Mouse (Mus musculus): ENCODE measurements around the gene Acnat2.
"Not testable (repeated sequence)": the region's sequence is repeated elsewhere in the genome, so short reads cannot be mapped to it uniquely, and the experiment has no call there.

Acnat2 gene

DNA sequence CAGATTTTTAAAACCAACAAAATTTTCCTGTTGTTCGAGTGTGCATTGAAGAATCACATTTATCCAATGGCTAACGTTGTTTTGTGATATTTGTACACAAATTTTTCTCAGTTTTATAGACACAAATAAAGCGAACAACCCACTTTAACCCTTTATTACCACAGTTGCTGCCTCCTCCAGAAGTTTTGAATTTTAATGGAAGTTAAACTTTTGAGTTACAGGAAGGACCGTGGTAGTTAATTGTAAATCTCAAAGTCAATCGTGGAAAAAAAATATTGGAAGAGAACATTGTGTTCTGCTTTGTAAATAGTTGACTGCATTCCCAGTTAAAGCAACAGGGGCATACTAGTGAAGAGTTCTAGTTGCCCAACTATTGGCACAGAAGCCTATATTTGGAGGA lies at the start of gene Acnat2:
Gene Acnat2, minus strand, starts transcription at position 195 of the 400 bp plus-strand sequence.
- DNase-seq (ENCODE audit: low spot score in 2 of 2), result not testable (repeated sequence)

DNA sequence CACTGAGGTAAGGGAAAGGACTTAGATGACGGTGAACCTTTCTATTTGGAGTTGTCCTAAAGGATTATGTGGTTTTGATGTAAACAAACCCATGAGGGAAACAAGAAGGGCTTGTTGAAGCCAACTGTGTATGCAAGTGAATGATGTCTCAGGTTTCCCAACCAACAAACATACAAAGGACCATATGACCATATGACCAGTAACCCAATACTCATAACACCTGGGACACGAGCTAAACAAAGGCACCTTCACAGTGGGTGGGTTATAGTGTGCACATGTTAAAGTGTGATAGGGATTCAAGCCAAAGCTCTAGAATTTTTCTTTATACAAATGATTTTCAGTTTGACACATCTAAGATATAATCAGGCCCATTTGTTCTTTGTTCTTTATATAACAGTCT lies 48.2 kb upstream of the Acnat2 start:
- DNase-seq (ENCODE audit: low spot score in 2 of 2), result no peak

DNA sequence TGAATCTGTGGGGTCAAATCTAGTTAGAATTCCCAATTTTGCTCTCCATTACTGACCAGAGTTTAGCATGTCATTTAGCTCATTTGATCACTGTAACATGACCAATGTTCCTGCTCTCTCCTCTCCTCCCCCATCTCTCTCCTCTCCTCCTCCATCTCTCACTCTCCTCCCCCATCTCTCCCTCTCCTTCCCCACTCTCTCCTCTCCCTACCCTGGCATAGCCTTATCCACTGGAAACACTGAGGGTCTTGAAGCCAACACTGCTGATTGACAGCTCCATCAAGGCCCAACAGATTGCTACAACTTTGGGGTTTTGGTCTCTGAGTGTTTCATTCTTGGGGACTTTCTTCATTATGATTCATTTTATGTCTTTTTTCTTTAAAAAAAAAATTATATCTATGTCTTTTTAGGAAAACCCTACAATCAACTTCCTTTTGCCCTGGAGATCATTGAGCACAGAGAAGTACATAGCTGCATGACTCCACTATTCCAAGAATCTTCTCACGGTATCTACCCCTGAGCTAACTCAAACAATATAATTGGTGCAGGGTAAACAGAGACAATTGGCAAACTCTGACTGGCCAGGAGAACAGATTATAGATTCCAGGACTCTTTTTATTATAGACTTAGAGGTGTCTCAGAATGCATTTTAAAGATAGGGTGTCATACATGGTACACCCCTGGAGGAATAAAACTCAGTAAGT lies 44.0 kb upstream of the Acnat2 start:
- DNase-seq (ENCODE audit: low spot score in 2 of 2), result no peak

DNA sequence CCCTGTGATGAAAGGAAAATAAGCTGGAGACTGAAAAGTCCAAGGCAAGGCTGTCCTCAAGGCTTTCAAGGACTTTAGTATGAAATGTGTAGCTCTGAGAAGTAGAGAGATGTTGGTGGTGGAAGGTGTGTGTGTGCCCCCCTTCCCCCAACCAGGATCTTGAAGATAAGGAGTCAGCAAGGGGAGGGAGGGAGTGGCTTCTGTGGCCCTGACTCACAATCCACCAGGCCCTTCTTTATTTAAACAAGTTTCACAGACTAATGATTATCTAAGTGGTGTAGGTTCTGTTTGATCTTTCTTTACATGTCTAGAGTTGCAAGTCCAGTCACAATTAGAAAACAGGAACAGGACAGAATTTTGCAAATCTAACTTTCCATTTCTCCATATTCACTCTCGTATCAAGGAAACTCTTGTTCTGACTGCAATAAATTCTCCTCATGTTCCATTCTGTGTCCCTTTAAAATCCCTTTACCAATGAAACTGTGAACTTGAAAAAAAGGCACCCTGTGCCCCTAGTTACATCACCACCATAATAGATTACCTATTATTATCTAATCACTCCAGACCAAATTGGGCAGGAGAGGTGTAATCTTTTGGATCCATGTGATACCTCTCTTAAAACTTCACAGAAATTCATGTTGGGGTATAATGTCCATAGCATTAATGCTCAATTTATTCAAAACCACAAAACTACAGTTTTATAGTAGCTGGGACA lies 43.3 kb upstream of the Acnat2 start:
- not testable (repeated sequence) for DNase-seq (ENCODE audit: low spot score in 2 of 2)

- not testable (repeated sequence) for DNase-seq (ENCODE audit: low spot score in 2 of 2)
Observed at GRCm38 (mm10) chr4:49436968-49437367, 29.0 kb upstream of the Acnat2 start.

GRCm38 (mm10) chr4:49410151-49410550 lies 2.2 kb upstream of the Acnat2 start:
- not testable (repeated sequence) for DNase-seq (ENCODE audit: low spot score in 2 of 2)

DNA sequence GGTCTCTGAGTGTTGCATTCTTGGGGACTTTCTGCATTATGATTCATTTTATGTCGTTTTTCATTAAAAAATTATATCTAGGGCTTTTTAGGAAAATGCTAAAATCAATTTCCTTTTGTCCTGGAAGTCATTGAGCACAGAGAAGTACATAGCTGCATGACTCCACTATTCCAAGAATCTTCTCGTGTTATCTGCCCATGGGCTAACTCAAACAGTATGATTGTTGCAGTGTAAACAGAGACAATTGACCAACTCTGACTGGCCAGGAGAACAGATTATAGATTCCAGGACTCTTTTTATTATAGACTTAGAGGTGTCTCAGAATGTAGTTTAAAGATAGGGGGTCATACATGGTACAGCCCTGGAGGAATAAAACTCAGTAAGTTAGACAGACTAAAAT lies 21.1 kb downstream of the Acnat2 start:
- DNase-seq (ENCODE audit: low spot score in 2 of 2), result no peak

DNA sequence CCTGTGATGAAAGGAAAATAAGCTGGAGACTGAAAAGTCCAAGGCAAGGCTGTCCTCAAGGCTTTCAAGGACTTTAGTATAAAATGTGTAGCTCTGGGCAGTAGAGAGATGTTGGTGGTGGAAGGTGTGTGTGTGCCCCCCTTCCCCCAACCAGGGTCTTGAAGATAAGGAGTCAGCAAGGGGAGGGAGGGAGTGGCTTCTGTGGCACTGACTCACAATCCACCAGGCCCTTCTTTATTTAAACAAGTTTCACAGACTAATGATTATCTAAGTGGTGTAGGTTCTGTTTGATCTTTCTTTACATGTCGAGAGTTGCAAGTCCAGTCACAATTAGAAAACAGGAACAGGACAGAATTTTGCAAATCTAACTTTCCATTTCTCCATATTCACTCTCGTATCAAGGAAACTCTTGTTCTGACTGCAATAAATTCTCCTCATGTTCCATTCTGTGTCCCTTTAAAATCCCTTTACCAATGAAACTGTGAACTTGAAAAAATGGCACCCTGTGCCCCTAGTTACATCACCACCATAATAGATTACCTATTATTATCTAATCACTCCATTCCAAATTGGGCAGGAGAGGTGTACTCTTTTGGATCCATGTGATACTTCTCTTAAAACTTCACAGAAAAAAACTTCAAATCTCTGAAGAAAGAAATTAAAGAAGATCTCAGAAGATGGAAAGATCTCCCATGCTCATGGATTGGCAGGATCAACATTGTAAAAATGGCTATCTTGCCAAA lies 24.2 kb downstream of the Acnat2 start:
- not testable (repeated sequence) for DNase-seq (ENCODE audit: low spot score in 2 of 2)

GRCm38 (mm10) chr4:49368046-49368445 lies 39.9 kb downstream of the Acnat2 start:
- DNase-seq (ENCODE audit: low spot score in 2 of 2), result not testable (repeated sequence)

GRCm38 (mm10) chr4:49357097-49357496 lies 50.9 kb downstream of the Acnat2 start:
- no peak for DNase-seq (ENCODE audit: low spot score in 2 of 2)

GRCm38 (mm10) chr4:49350470-49350869 lies 57.5 kb downstream of the Acnat2 start:
- no peak for DNase-seq (ENCODE audit: low spot score in 2 of 2)

DNA sequence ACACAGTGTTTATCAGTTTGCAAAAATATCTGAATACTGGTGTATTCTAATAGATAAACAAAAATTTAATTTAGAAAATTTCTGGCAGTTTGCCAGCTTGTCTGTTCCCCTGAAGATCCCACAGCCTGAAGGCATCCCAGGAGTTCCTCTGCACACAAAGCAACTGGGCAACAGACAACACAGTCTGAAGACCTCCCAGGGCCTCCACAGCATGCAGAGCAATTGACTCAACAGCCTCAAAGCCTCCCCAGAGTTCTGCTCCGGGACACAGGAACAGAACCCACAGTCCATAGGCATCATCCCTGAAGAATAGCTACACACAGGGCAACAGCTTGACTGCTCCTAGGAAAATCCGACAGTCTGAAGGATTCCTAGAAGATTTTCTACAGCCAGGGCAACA lies 59.3 kb downstream of the Acnat2 start:
- DNase-seq (ENCODE audit: low spot score in 2 of 2), result no peak

- DNase-seq (ENCODE audit: low spot score in 2 of 2), result not testable (repeated sequence)
Observed at GRCm38 (mm10) chr4:49348001-49348400, 60.0 kb downstream of the Acnat2 start.

- DNase-seq (ENCODE audit: low spot score in 2 of 2), result not testable (repeated sequence)
Observed at GRCm38 (mm10) chr4:49340091-49340490, 67.9 kb downstream of the Acnat2 start.

GRCm38 (mm10) chr4:49337949-49338348 lies 70.0 kb downstream of the Acnat2 start:
- not testable (repeated sequence) for DNase-seq (ENCODE audit: low spot score in 2 of 2)

Data from right cerebral cortex, adult 2 months (tissue).